Mouse (Mus musculus) lung, embryonic 16.5 days (tissue): ENCODE data around the gene Psmb8. TPM values are rescaled to one million over a fixed set of nuclear protein-coding genes. Genes with fewer than 3 reads are reported as not detected.
A peak's percentile ranks its signal among the peaks of the same experiment; 100 is the strongest.
"Not testable (repeated sequence)": the region's sequence is repeated elsewhere in the genome, so short reads cannot be mapped to it uniquely, and the experiment has no call there.

Experiments
- ATAC-seq: fragments of 200-750 bp; cut with Nextera tagmentation; 2 replicates; pipeline ENCODE4 v1.8.0; 2017; ENCODE audit warnings: low read depth, mild to moderate bottlenecking, moderate library complexity
- H3K27ac ChIP-seq: fragments of 300-500 bp; sonication (generic); 2 replicates; pipeline ENCODE4 v1.5.1; 2014; ENCODE audit warnings: mild to moderate bottlenecking, control low read depth, low read length
- H3K27me3 ChIP-seq: fragments of 300-500 bp; sonication (generic); 2 replicates; pipeline ENCODE4 v1.6.1; 2014; ENCODE audit warnings: low read depth, low read length, mixed read lengths; ENCODE audit not compliant: control insufficient read depth, insufficient read depth
- H3K36me3 ChIP-seq: fragments of 300-500 bp; sonication (generic); 2 replicates; pipeline ENCODE4 v1.6.1; 2014; ENCODE audit warnings: low read length; ENCODE audit not compliant: control insufficient read depth, insufficient read depth
- H3K4me1 ChIP-seq: fragments of 300-500 bp; sonication (generic); replicated peaks from 2 replicates; pipeline ENCODE4 v1.6.1; 2014; ENCODE audit warnings: low read length, mixed read lengths; ENCODE audit not compliant: control insufficient read depth, insufficient read depth
- H3K4me2 ChIP-seq: fragments of 300-500 bp; sonication (generic); 2 replicates; pipeline ENCODE4 v1.6.1; 2014; ENCODE audit warnings: low read depth, low read length, control low read depth
- H3K4me3 ChIP-seq: fragments of 300-500 bp; sonication (generic); 2 replicates; pipeline ENCODE4 v1.5.1; 2014; ENCODE audit warnings: mild to moderate bottlenecking, low read length, control low read depth
- H3K9ac ChIP-seq: fragments of 300-500 bp; sonication (generic); 2 replicates; pipeline ENCODE4 v1.6.1; 2014; ENCODE audit warnings: low read length, control low read depth
- H3K9me3 ChIP-seq: fragments of 300-500 bp; sonication (generic); 2 replicates; pipeline ENCODE4 v1.6.1; 2016; ENCODE audit warnings: low read length; ENCODE audit not compliant: control insufficient read depth
- WGBS: fragments of 180-500 bp; shearing (Covaris S2); extraction: QIAGEN DNeasy Blood & Tissue Kit; methylation state at CpG from one replicate; pipeline ENCODE4 v1.1.7; 2014; 5-methylcytosine and 5-hydroxymethylcytosine counted together
- polyA plus RNA-seq: library from polyadenylated mRNA; unstranded; fragments of >200 nt; fragmentation: Nextera tagmentation; extraction: Ambion mirVana; gene quantifications from 2 replicates; pipeline ENCODE4 v1.2.1, GENCODE M21; 2015

The Psmb8 gene
- polyA plus RNA-seq, 1 experiment from 2014 or later = 21.4 TPM

DNA sequence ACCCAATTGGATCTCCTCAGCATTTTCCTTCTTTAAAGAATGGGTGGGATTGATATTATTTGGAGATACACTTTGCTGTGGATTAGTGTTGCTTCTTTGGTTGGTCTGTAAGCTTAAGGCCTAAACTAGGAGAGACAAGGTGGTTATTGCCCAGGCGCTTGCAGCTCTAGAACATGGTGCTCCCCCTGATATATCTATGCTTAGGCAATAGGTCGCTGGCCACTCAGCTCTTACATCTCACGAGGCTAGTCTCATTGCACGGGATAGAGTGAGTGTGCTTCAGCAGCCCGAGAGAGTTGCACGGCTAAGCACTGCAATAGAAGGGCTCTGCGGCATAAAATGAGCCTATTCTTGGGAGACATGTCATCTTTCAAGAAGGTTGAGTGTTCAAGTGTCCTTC, 34.5 kb downstream of the Psmb8 start:
- not testable (repeated sequence) for H3K4me2 ChIP-seq, H3K9me3 ChIP-seq, H3K36me3 ChIP-seq, ATAC-seq, H3K27me3 ChIP-seq, H3K4me1 ChIP-seq, H3K27ac ChIP-seq, H3K4me3 ChIP-seq, H3K9ac ChIP-seq
- 95% methylated on average over 3 of the region's 7 CpGs for WGBS

GRCm38 (mm10) chr17:34234926-34235325, 37.4 kb downstream of the Psmb8 start:
- H3K36me3 ChIP-seq = no peaks in the 10 kb centered on the region
- no peaks in the 10 kb centered on the region; the same call in 1 of the 2 replicates for H3K9me3 ChIP-seq
- H3K4me1 ChIP-seq = no peaks in the 10 kb centered on the region
- 46% methylated on average over 9 of the region's 9 CpGs for WGBS
- peak; percentile 72; the same call in 1 of the 2 replicates for ATAC-seq
- no peak overlapping the region for H3K27ac ChIP-seq
- no peaks in the 10 kb centered on the region for H3K27me3 ChIP-seq
- no peak overlapping the region for H3K4me3 ChIP-seq
- no peak overlapping the region for H3K4me2 ChIP-seq
- no peak overlapping the region for H3K9ac ChIP-seq

- no peaks in the 10 kb centered on the region for H3K36me3 ChIP-seq
- no peaks in the 10 kb centered on the region for H3K27me3 ChIP-seq
- H3K27ac ChIP-seq = no peak overlapping the region
- no peaks in the 10 kb centered on the region for H3K4me1 ChIP-seq
- H3K9me3 ChIP-seq = no peaks in the 10 kb centered on the region; the same call in 1 of the 2 replicates
- ATAC-seq = peak; percentile 28; the same call in 1 of the 2 replicates
- H3K4me3 ChIP-seq = no peak overlapping the region
- 59% methylated on average over 5 of the region's 5 CpGs for WGBS
- no peak overlapping the region for H3K9ac ChIP-seq
- H3K4me2 ChIP-seq = no peak overlapping the region
These were observed 39.2 kb downstream of the Psmb8 start for GRCm38 (mm10) chr17:34236691-34237090.

DNA sequence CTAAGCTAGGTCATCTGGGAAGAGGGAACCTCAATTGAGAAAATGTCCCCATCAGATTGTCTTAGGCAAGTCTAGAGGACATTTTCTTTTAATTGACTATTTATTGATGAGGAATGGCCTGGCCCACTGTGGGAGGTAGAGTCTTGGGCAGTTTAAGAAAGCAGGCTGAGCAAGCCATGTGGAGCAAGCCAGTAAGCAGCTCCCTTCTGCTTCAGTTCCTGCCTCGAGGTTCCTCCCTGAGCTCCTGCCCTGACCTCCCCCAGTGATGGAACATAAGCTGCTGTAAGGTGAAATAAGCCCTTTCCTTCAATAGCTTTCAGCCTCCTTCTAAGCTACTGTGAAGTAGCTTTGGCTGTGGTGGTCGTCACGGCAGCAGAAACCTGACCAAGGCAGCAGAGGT, 40.2 kb downstream of the Psmb8 start:
- Histone ChIP-seq H3K9ac (no peak overlapping the region), H3K36me3 (no peaks in the 10 kb centered on the region), H3K4me3 (no peak overlapping the region), H3K27me3 (no peaks in the 10 kb centered on the region), H3K4me2 (no peak overlapping the region), H3K27ac (no peak overlapping the region), H3K4me1 (no peaks in the 10 kb centered on the region), H3K9me3 (no peaks in the 10 kb centered on the region; the same call in 1 of the 2 replicates)
- no peak for ATAC-seq
- 69% methylated on average over 3 of the region's 3 CpGs for WGBS

DNA sequence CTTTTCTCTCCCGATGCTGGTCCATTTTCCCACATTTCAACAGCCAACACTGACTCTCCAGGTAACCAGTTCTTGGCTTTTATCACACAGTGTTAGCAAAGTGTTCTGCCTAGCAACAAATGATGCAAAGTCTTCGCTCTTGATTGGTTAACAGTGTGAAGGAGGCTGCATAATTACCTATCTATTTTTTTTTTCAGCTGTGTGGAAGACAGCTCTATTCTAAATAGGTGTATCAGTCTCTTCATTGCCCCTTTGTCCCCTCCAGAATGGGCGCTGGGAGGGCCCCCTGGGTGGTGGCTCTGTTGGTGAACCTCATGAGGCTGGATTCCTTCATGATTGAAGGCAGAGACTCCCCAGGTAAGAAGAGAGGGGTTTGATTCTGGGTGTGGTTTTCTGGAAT, 41.2 kb downstream of the Psmb8 start, which contains the start of gene H2-Ob:
Gene H2-Ob, plus strand, starts transcription at position 198 of the 400 bp plus-strand sequence.
- 60% methylated on average over 3 of the region's 3 CpGs for WGBS

DNA sequence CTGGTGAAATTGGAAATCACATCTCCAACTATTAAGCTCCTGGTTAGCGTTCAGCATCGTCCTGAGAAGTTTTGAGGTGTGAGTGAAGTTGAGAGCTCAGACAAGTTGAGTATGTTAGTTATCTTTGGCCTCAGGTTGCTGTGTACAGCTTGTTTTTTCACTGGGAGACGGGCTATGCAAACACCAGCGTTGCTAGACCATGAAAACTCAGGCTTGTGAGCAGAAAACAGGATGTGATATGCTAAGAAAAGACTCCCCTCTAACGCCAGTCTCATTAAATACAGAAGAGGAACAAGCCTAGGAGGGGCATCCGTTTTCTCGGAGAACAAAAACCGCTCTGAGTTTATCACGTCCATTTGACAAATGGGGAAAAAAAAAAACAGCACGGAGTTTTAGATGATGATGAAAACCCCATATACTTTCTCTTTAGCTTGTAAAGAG, 42.1 kb downstream of the Psmb8 start:
- H3K27me3 ChIP-seq = no peaks in the 10 kb centered on the region
- no peaks in the 10 kb centered on the region for H3K36me3 ChIP-seq
- no peak overlapping the region for H3K4me3 ChIP-seq
- WGBS = 37% methylated on average over 10 of the region's 10 CpGs
- peak; percentile 51; the same call in 1 of the 2 replicates for ATAC-seq
- H3K4me1 ChIP-seq = no peaks in the 10 kb centered on the region
- H3K9ac ChIP-seq = no peak overlapping the region
- no peaks in the 10 kb centered on the region for H3K9me3 ChIP-seq
- H3K27ac ChIP-seq = peak overlapping the region; percentile 30
- no peak overlapping the region for H3K4me2 ChIP-seq

More for the DNA sequence above, 41.2 kb downstream of the Psmb8 start, which contains the start of gene H2-Ob:
- no peaks in the 10 kb centered on the region for H3K27me3 ChIP-seq
- H3K36me3 ChIP-seq = no peaks in the 10 kb centered on the region
- H3K4me2 ChIP-seq = no peak within 1 kb of the TSS
- no peaks in the 10 kb centered on the region for H3K9me3 ChIP-seq
- H3K9ac ChIP-seq = no peak within 1 kb of the TSS
- no peaks in the 10 kb centered on the region for H3K4me1 ChIP-seq
- no peak within 1 kb of the TSS for H3K4me3 ChIP-seq
- peak within 1 kb of the TSS; percentile 30 for H3K27ac ChIP-seq
- no peak for ATAC-seq

- Histone ChIP-seq H3K4me2 (no peak overlapping the region), H3K27ac (no peak overlapping the region), H3K4me1 (no peaks in the 10 kb centered on the region), H3K9ac (no peak overlapping the region), H3K36me3 (no peaks in the 10 kb centered on the region), H3K9me3 (no peaks in the 10 kb centered on the region), H3K4me3 (no peak overlapping the region), H3K27me3 (no peaks in the 10 kb centered on the region)
- ATAC-seq = no peak
- 59% methylated on average over 3 of the region's 3 CpGs for WGBS
These were observed 42.8 kb downstream of the Psmb8 start for GRCm38 (mm10) chr17:34240366-34240765.

DNA sequence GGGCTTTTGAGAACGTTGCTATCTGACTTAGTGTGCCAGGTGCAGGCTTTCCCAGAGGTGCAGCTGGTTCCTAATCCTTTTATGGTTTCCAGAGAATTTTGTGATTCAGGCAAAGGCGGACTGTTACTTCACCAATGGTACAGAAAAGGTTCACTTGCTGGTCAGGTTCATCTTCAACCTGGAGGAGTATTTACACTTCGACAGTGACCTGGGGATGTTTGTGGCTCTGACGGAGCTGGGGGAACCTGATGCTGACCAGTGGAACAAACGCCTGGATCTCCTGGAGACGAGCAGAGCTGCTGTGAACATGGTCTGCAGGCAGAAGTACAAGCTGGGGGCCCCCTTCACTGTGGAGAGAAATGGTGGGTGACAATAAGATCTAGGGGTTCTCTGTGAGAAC, 43.4 kb downstream of the Psmb8 start:
- ATAC-seq = no peak
- H3K9me3 ChIP-seq = no peaks in the 10 kb centered on the region
- WGBS = 68% methylated on average over 6 of the region's 6 CpGs

DNA sequence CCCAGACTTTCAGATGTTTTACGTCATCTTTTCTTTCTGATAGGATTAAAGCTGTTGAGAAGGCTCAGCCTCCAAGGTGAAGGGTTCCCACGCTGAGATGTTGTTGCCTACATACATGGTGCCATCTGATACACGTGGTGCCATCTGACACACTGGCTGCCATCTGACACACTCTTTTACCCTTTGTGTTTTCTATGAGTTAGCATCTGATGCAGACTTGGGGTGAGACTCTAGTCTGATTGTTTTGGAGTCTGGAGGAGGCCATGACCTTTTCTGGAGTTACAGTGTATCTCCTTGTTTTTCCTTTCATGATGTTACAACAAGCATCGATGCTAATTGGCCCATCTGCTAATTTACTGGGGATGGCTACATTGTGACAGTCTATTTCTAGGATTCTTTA, 47.1 kb downstream of the Psmb8 start:
- WGBS = 70% methylated on average over 4 of the region's 4 CpGs
- Histone ChIP-seq H3K27ac (no peak overlapping the region), H3K27me3 (no peaks in the 10 kb centered on the region), H3K36me3 (no peaks in the 10 kb centered on the region), H3K9ac (no peak overlapping the region), H3K9me3 (no peaks in the 10 kb centered on the region), H3K4me2 (no peak overlapping the region), H3K4me3 (no peak overlapping the region), H3K4me1 (no peaks in the 10 kb centered on the region)
- ATAC-seq = no peak

More for the DNA sequence above, 43.4 kb downstream of the Psmb8 start:
- no peaks in the 10 kb centered on the region for H3K4me1 ChIP-seq
- no peak overlapping the region for H3K4me3 ChIP-seq
- no peak overlapping the region for H3K27ac ChIP-seq
- no peak overlapping the region for H3K9ac ChIP-seq
- no peaks in the 10 kb centered on the region for H3K27me3 ChIP-seq
- no peak overlapping the region for H3K4me2 ChIP-seq
- no peaks in the 10 kb centered on the region for H3K36me3 ChIP-seq

GRCm38 (mm10) chr17:34247047-34247446, 49.5 kb downstream of the Psmb8 start:
- Histone ChIP-seq H3K9ac (no peak overlapping the region), H3K9me3 (no peaks in the 10 kb centered on the region), H3K4me2 (no peak overlapping the region), H3K36me3 (no peaks in the 10 kb centered on the region), H3K4me1 (no peaks in the 10 kb centered on the region), H3K4me3 (no peak overlapping the region), H3K27me3 (no peaks in the 10 kb centered on the region), H3K27ac (no peak overlapping the region)
- no peak for ATAC-seq
- WGBS = 88% methylated on average over 3 of the region's 3 CpGs
